Mouse (Mus musculus) right cerebral cortex, postnatal 14 days (tissue): ENCODE measurements around the gene Akr1b10.
"Not testable (repeated sequence)": the region's sequence is repeated elsewhere in the genome, so short reads cannot be mapped to it uniquely, and the experiment has no call there.

Source experiments
- DNase-seq: peaks from one replicate; pipeline ENCODE4 v3.0.0; 2022

Gene Akr1b10

GRCm38 (mm10) chr6:34384110-34384661 is at the start of gene Akr1b10:
Akr1b10 (plus strand) TSS chr6:34384218.
- peak; percentile 78 for DNase-seq

GRCm38 (mm10) chr6:34334673-34335072 is 49.3 kb upstream of the Akr1b10 start:
- no peak for DNase-seq

DNA sequence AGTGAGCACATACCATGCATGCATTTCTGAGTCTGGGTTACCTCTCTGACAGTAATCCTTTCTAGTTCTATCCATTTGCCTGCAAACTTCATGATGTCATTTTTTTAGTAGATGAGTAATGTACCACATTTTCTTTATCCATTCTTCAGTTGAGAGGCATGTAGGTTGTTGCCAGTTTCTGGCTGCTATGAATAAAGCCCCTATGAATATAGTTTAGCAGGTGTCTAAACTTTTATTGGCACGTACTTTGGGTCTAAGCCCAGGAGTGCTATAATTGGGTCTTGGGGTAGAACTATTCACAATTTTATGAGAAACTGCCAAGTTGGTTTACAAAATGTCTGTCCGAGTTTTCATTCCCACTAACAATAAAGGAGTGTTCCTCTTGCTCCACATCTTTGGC is 46.2 kb upstream of the Akr1b10 start:
- DNase-seq: no peak

DNA sequence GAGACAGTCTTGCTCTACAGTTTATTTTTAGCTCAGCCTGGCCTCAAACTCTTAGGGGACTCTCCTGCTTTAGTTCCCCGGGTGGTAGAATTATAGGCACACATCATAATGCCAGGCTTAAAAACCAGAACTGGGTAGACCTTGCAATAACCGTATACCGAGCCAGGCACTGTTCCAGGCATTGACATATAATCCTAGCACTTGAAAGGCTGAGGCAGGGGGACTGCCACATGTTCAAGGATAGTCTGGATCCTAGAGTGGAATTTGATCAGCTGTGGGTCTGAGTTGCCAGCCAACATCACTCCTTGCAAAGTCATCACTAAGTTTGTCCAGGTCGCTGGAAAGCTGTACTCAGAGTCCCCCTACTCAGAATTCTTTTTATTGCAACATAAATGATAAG is 42.0 kb upstream of the Akr1b10 start:
- DNase-seq: no peak

DNA sequence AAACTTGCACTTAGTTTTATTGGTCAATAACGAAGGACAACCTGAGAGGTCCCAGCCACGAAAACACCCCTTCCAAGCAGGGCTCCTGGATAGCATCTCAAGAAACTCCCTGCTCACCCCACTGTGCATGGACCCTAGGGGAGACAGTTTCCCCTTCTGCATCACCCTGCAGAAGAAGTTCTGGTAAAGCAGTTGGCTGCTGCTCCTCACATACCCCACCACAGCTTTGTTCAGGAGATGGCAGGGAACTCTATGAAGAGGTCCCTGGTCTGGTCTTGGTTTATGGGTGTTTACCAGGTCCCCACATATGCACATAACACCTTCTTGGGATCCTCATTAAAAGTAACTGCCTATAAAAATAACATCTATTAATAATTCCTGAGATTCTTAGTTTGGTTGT is 41.5 kb upstream of the Akr1b10 start:
- DNase-seq: no peak

GRCm38 (mm10) chr6:34343426-34343825 is 40.6 kb upstream of the Akr1b10 start:
- DNase-seq: no peak

GRCm38 (mm10) chr6:34344135-34344850 is 39.7 kb upstream of the Akr1b10 start:
- no peak for DNase-seq

GRCm38 (mm10) chr6:34344935-34345334 is 39.1 kb upstream of the Akr1b10 start:
- DNase-seq: no peak

- DNase-seq: peak; percentile 78
These were observed 37.7 kb upstream of the Akr1b10 start for GRCm38 (mm10) chr6:34346096-34346898.

DNA sequence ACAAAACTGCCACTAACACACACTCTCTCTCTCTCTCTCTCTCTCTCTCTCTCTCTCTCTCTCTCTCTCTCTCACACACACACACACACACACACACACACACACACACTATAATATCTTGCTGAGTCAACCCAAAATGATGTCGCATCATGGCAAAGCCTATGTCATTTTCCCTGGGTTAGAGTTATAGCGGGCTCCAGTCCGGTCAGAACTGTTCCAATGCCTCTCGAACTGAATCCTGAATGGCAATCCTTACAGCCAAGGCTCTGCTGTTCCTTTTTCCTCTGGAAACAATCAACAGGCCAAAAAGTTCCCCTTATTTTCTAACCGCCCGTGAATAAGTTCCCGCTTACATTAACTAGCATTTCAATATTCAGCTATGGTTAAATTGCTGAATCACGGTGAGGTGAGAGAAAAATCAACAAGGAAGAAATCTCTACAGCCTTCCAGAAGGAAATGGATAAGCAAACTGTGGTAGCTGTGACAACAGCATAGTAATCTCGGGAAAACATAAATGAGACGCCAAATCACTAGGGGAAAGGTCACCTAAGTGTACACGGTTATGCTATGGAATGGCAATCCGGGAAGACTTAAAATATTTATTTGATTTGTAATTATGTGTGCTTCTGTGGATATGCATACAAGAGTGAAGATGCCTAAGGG is 33.9 kb upstream of the Akr1b10 start:
- no peak for DNase-seq

- DNase-seq: not testable (repeated sequence)
These were observed 32.5 kb upstream of the Akr1b10 start for GRCm38 (mm10) chr6:34351481-34351880.

DNA sequence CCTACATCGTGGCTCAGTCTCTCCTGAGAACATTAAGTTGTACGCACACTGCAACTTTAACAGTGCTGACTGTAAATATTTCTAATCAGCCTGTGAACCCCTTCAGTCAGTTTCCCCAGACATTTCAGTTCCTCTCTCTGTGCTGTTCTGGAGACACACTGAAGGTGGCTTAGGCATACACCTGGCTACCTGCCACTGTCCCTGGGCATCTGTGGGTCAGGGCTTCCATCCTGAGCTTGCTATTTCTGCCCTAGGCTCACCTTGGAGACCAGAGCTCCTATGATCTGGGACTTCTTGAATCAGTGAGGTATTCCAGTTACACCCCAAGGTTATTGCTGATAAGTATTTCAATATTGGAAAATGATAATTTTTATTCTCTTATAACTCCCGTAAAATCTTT is 31.6 kb upstream of the Akr1b10 start:
- DNase-seq: no peak

DNA sequence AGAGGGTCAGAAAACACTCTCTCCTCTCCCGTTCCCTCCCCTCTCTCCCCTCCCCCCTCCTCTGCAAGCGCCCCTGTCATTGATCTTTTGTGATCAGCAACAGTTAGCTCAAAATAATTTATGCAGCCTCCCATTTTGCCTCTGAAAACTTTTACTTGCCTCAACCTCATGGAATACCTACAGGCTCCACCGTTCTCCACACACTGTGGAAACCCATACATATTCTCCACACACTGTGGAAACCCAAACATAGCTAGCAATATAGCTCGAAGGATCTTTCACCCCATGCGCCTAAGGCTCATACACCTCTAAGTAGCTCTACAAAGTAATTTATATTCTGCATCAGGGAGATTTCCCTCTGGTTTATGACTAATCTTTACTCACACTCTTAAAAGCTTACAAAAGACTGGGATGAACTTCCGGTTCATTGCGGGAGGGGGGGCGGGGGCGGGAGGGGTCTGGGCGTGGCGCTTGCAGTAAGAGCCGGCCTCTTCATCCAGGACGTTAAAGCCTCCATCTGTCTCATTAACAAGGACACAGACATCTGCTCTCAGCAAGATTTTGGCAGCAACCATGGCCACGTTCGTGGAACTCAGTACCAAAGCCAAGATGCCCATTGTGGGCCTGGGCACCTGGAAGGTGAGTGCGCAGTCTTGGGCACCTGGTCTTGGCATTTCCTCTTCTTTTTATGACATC is 30.2 kb upstream of the Akr1b10 start, which contains the start of gene Akr1b8:
Gene Akr1b8, plus strand, starts transcription at position 462 of the 696 bp plus-strand sequence.
- no peak for DNase-seq

- DNase-seq: no peak
These were observed 29.4 kb upstream of the Akr1b10 start for GRCm38 (mm10) chr6:34354354-34355348.

DNA sequence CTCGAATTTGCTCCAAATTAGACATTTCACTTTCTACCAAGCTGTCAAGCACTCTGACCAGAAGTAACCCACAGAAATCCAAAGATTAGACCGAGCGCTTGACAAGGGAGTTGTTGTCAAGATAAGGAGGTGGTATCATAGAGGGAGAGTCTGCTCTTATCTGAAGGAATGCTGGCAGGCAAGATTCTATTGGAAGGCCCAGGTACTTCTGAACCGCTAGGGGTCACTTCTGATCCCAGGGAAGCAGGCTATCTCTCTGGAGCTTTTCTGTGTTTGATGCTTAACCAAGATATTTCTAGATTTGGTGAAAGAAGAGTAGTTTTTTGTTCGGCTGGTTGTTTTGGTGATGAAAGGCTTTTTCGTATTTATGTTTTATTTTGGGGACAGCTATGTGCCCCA is 28.7 kb upstream of the Akr1b10 start:
- DNase-seq: no peak

DNA sequence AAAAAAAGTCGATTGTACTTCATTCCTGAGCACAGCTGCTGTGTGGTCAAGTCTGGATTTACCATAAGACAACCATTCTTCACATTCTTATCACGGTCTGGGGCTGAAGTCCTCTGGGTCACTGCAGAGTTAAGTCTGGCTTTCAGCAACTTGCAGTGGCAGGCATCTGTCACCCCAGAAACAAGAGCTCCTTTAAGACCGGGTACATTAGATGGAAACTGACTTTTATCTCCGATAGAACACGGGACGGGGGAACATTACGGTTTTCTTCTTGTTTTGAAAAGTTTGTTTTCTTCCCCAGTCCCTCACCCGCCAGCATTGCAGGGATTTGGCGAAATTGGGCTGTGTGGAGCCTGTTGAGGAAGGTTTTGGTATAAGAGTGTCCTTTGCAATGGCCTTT is 28.2 kb upstream of the Akr1b10 start:
- no peak for DNase-seq

DNA sequence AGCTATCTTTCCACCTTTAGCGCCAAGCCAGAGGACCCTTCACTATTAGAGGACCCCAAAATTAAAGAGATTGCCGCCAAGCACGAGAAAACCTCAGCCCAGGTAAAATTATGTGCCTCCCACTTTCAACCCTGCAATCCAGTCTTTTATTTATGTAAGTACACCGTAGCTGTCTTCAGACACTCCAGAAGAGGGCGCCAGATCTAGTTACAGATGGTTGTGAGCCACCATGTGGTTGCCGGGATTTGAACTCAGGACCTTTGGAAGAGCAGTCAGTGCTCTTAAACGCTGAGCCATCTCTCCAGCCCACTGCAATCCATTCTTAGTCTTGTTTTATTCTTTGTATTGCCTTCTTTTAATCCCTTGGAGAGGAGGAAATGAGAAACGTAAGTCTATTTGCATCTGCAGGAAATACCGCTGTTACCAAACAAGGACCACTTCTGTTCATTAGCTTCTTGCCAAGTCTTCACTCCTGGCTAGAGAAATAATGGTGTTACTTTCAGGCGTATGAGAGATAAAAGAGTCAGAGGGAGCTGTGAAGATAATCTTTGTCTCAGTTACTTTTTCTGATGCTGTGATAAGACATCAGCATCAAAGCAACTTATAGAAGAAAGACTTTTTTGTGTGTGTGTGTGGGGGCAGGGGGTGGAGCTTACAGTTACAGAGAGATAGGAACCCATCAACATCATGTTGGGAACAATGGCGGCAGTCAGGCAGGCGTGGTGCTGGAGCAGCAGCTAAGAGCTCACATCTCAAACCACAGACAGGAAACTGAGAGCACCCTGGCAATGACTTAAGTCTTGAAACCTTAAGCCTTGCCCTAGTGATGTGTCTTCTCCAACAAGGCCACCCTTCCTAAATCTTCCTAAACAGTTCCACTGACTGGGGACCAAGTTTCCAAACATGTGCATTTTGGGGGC is 19.5 kb upstream of the Akr1b10 start:
- DNase-seq: no peak

- DNase-seq: no peak
These were observed 16.0 kb upstream of the Akr1b10 start for GRCm38 (mm10) chr6:34367998-34368397.

DNA sequence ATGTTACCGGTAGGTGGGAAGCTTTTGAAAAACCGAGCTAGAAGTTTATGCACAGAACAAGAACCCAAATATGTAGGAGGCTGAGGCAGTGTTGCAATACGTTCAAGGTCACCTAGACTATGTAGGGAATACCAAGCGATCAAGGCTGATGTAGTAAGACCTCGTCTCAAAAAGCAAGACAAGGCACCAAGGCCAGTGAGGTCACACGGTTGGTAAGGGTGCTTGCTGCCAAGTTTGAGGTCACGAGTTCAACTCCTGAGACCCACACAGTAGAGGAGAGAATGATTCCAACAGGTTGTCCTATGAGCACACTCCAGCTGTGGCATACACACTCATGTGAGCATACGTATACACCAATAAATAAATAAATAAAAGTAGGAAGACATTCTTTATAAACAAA is 13.9 kb upstream of the Akr1b10 start:
- DNase-seq: no peak

- DNase-seq: peak; percentile 79
These were observed 12.2 kb upstream of the Akr1b10 start for GRCm38 (mm10) chr6:34371700-34372351.
